Mouse (Mus musculus): ENCODE data around the gene Haus2.

DNA sequence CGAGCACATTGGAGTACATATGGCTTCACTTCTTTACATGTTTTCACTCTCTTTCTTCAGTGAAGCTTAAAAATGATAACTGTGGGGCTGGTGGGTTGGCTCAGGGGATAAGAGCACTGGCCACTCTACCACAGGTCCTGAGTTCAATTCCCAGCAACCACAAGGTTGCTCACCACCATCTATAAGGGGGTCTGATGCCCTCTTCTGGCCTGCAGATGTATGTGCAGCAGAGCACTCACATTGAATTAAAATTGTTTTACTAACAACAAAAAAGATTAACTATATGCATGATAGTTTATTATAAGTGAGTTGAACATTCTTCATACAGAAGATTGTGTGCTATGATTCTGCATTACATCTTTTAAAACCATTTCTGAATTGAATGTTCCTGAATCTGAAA lies 10.4 kb downstream of the Haus2 start:
- TF ChIP-seq EP300 (IDR thresholded peaks at IDR 0.05; ENCODE audit: insufficient read depth, low read depth, low read length) (no peak), CTCF (IDR thresholded peaks at IDR 0.05; ENCODE audit: low read depth, low read length) (peak; percentile 42)

Data from ES-Bruce4 (cell line).